Mouse (Mus musculus): ENCODE results near the gene Olfr1201. TPM values are rescaled to one million over a fixed set of nuclear protein-coding genes. Genes with fewer than 3 reads are reported as not detected.

The Olfr1201 gene
- polyA plus RNA-seq, 1 experiment from 2014 or later = not detected

Other genes starting within 250 kb of the Olfr1201 start
- not detected in 2 replicates for gene Olfr1188, start 236.1 kb upstream of the Olfr1201 start, polyA plus RNA-seq (2014; fragmentation: Nextera tagmentation; extraction: Ambion mirVana)
- not detected in 2 replicates for gene Olfr1189, start 206.6 kb upstream of the Olfr1201 start, polyA plus RNA-seq (2014; fragmentation: Nextera tagmentation; extraction: Ambion mirVana)
- gene Olfr1191-ps1, start 152.5 kb upstream of the Olfr1201 start, polyA plus RNA-seq (2014; fragmentation: Nextera tagmentation; extraction: Ambion mirVana) = not detected in 2 replicates
- gene Olfr1192-ps1, start 144.5 kb upstream of the Olfr1201 start, polyA plus RNA-seq (2014; fragmentation: Nextera tagmentation; extraction: Ambion mirVana) = not detected in 2 replicates
- not detected in 2 replicates for gene Olfr1193, start 117.4 kb upstream of the Olfr1201 start, polyA plus RNA-seq (2014; fragmentation: Nextera tagmentation; extraction: Ambion mirVana)
- not detected in 2 replicates for gene Olfr1195, start 103.8 kb upstream of the Olfr1201 start, polyA plus RNA-seq (2014; fragmentation: Nextera tagmentation; extraction: Ambion mirVana)
- gene Olfr1196, start 88.4 kb upstream of the Olfr1201 start, polyA plus RNA-seq (2014; fragmentation: Nextera tagmentation; extraction: Ambion mirVana) = not detected in 2 replicates
- gene Olfr1197, start 60.7 kb upstream of the Olfr1201 start, polyA plus RNA-seq (2014; fragmentation: Nextera tagmentation; extraction: Ambion mirVana) = not detected in 2 replicates
- not detected in 2 replicates for gene Olfr1198, start 41.7 kb upstream of the Olfr1201 start, polyA plus RNA-seq (2014; fragmentation: Nextera tagmentation; extraction: Ambion mirVana)
- gene Olfr1199, start 32.6 kb upstream of the Olfr1201 start, polyA plus RNA-seq (2014; fragmentation: Nextera tagmentation; extraction: Ambion mirVana) = not detected in 2 replicates
- not detected in 2 replicates for gene Olfr1200, start 22.5 kb upstream of the Olfr1201 start, polyA plus RNA-seq (2014; fragmentation: Nextera tagmentation; extraction: Ambion mirVana)
- not detected in 2 replicates for gene Olfr1202, start 21.5 kb downstream of the Olfr1201 start, polyA plus RNA-seq (2014; fragmentation: Nextera tagmentation; extraction: Ambion mirVana)
- not detected in 2 replicates for gene Olfr1205, start 36.7 kb downstream of the Olfr1201 start, polyA plus RNA-seq (2014; fragmentation: Nextera tagmentation; extraction: Ambion mirVana)
- gene Olfr1204, start 56.3 kb downstream of the Olfr1201 start, polyA plus RNA-seq (2014; fragmentation: Nextera tagmentation; extraction: Ambion mirVana) = not detected in 2 replicates
- gene Olfr1206, start 70.2 kb downstream of the Olfr1201 start, polyA plus RNA-seq (2014; fragmentation: Nextera tagmentation; extraction: Ambion mirVana) = not detected in 2 replicates
- gene Olfr1208, start 109.3 kb downstream of the Olfr1201 start, polyA plus RNA-seq (2014; fragmentation: Nextera tagmentation; extraction: Ambion mirVana) = not detected in 2 replicates
- gene Olfr1209, start 122.1 kb downstream of the Olfr1201 start, polyA plus RNA-seq (2014; fragmentation: Nextera tagmentation; extraction: Ambion mirVana) = not detected in 2 replicates
- gene Olfr1211, start 145.1 kb downstream of the Olfr1201 start, polyA plus RNA-seq (2014; fragmentation: Nextera tagmentation; extraction: Ambion mirVana) = not detected in 2 replicates
- not detected in 2 replicates for gene Olfr1212, start 160.9 kb downstream of the Olfr1201 start, polyA plus RNA-seq (2014; fragmentation: Nextera tagmentation; extraction: Ambion mirVana)
- not detected in 2 replicates for gene Gm13762, start 187.2 kb downstream of the Olfr1201 start, polyA plus RNA-seq (2014; fragmentation: Nextera tagmentation; extraction: Ambion mirVana)
- gene Olfr1214, start 199.6 kb downstream of the Olfr1201 start, polyA plus RNA-seq (2014; fragmentation: Nextera tagmentation; extraction: Ambion mirVana) = not detected in 2 replicates
- not detected in 2 replicates for gene Olfr1215, start 213.9 kb downstream of the Olfr1201 start, polyA plus RNA-seq (2014; fragmentation: Nextera tagmentation; extraction: Ambion mirVana)
- gene Olfr1216, start 225.3 kb downstream of the Olfr1201 start, polyA plus RNA-seq (2014; fragmentation: Nextera tagmentation; extraction: Ambion mirVana) = not detected in 2 replicates
- gene Olfr1217, start 239.0 kb downstream of the Olfr1201 start, polyA plus RNA-seq (2014; fragmentation: Nextera tagmentation; extraction: Ambion mirVana) = not detected in 2 replicates

Measured in midbrain, embryonic 14.5 days (tissue).